Mouse (Mus musculus) limb, embryonic 13.5 days (tissue): ENCODE measurements around the gene Naga. TPM values are rescaled to one million over a fixed set of nuclear protein-coding genes. Genes with fewer than 3 reads are reported as not detected.

Source experiments
- ATAC-seq: fragments of 200-750 bp; cut with Nextera tagmentation; 2 replicates; pipeline ENCODE4 v1.8.0; 2017; ENCODE audit warnings: low read depth, moderate number of reproducible peaks, moderate TSS enrichment; ENCODE audit not compliant: low FRiP score
- H3K27ac ChIP-seq: fragments of 300-500 bp; sonication (generic); 2 replicates; pipeline ENCODE4 v1.5.1; 2015; ENCODE audit warnings: inconsistent platforms, mild to moderate bottlenecking, moderate library complexity
- H3K27me3 ChIP-seq: fragments of 300-500 bp; sonication (generic); 2 replicates; pipeline ENCODE4 v1.6.1; 2015; ENCODE audit warnings: mild to moderate bottlenecking, inconsistent platforms
- H3K36me3 ChIP-seq: fragments of 300-500 bp; sonication (generic); 2 replicates; pipeline ENCODE4 v1.6.1; 2015; ENCODE audit warnings: inconsistent platforms, mild to moderate bottlenecking, moderate library complexity
- H3K4me1 ChIP-seq: fragments of 300-500 bp; sonication (generic); 2 replicates; pipeline ENCODE4 v1.6.1; 2015; ENCODE audit warnings: inconsistent platforms
- H3K4me2 ChIP-seq: fragments of 300-500 bp; sonication (generic); replicated peaks from 2 replicates; pipeline ENCODE4 v1.6.1; 2015; ENCODE audit warnings: inconsistent platforms, mild to moderate bottlenecking, moderate library complexity
- H3K4me3 ChIP-seq: fragments of 300-500 bp; sonication (generic); 2 replicates; pipeline ENCODE4 v1.5.1; 2015; ENCODE audit warnings: moderate library complexity, mild to moderate bottlenecking, inconsistent platforms
- H3K9ac ChIP-seq: fragments of 300-500 bp; sonication (generic); 2 replicates; pipeline ENCODE4 v1.6.1; 2015; ENCODE audit warnings: mild to moderate bottlenecking, inconsistent platforms
- H3K9me3 ChIP-seq: fragments of 300-500 bp; sonication (generic); 2 replicates; pipeline ENCODE4 v1.6.1; 2016; ENCODE audit warnings: inconsistent platforms
- WGBS: fragments of 180-500 bp; shearing (Covaris S2); methylation state at CpG from one replicate; pipeline ENCODE4 v1.1.7; 2015; 5-methylcytosine and 5-hydroxymethylcytosine counted together
- polyA plus RNA-seq: library from polyadenylated mRNA; unstranded; fragments of >200 nt; fragmentation: Nextera tagmentation; extraction: Ambion mirVana; gene quantifications from 2 replicates; pipeline ENCODE4 v1.2.1, GENCODE M21; 2015

Gene Naga
- polyA plus RNA-seq, 1 experiment from 2014 or later, result 45.5 TPM

GRCm38 (mm10) chr15:82353078-82353744, 14.5 kb upstream of the Naga start:
- ATAC-seq, result no peak
- Histone ChIP-seq H3K9me3 (no peaks in the 10 kb centered on the region), H3K36me3 (peaks cover 32% of the 10 kb centered on the region), H3K4me3 (peak overlapping the region; percentile 94), H3K9ac (peak overlapping the region; percentile 97), H3K27ac (0 out of 2 replicates have a peak overlapping the region, but pooled peaks have one; percentile 52), H3K27me3 (no peaks in the 10 kb centered on the region), H3K4me1 (peaks cover 23% of the 10 kb centered on the region), H3K4me2 (peak overlapping the region; percentile 93)
- WGBS, result 30% methylated on average over 14 of the region's 14 CpGs

- Histone ChIP-seq H3K4me2 (no peak overlapping the region), H3K9ac (no peak overlapping the region), H3K36me3 (peaks cover 41% of the 10 kb centered on the region), H3K4me3 (no peak overlapping the region), H3K9me3 (no peaks in the 10 kb centered on the region), H3K4me1 (peaks cover 38% of the 10 kb centered on the region), H3K27me3 (no peaks in the 10 kb centered on the region), H3K27ac (no peak overlapping the region)
- ATAC-seq, result no peak
- 82% methylated on average over 3 of the region's 3 CpGs for WGBS
These were observed 12.8 kb upstream of the Naga start for GRCm38 (mm10) chr15:82351480-82351879.

GRCm38 (mm10) chr15:82350349-82350748, 11.6 kb upstream of the Naga start:
- no peak overlapping the region for H3K4me2 ChIP-seq
- H3K4me1 ChIP-seq, result peaks cover 39% of the 10 kb centered on the region
- H3K9ac ChIP-seq, result no peak overlapping the region
- peaks cover 41% of the 10 kb centered on the region for H3K36me3 ChIP-seq
- H3K4me3 ChIP-seq, result no peak overlapping the region
- no peaks in the 10 kb centered on the region for H3K9me3 ChIP-seq
- no peaks in the 10 kb centered on the region for H3K27me3 ChIP-seq
- whole genome bisulfite sequencing, result 85% methylated on average over 4 of the region's 4 CpGs
- no peak for ATAC-seq
- no peak overlapping the region for H3K27ac ChIP-seq

- Histone ChIP-seq H3K27ac (no peak overlapping the region), H3K4me2 (no peak overlapping the region), H3K9ac (no peak overlapping the region), H3K4me1 (peaks cover 35% of the 10 kb centered on the region), H3K36me3 (peaks cover 41% of the 10 kb centered on the region), H3K9me3 (no peaks in the 10 kb centered on the region), H3K27me3 (no peaks in the 10 kb centered on the region), H3K4me3 (no peak overlapping the region)
- no peak for ATAC-seq
- 86% methylated on average over 2 of the region's 2 CpGs for WGBS
These were observed 10.2 kb upstream of the Naga start for GRCm38 (mm10) chr15:82348999-82349341.

- Histone ChIP-seq H3K9ac (no peak overlapping the region), H3K4me2 (peak overlapping the region; percentile 89; the same call in 1 of the 2 replicates), H3K4me3 (no peak overlapping the region), H3K9me3 (no peaks in the 10 kb centered on the region), H3K27me3 (no peaks in the 10 kb centered on the region), H3K36me3 (peaks cover 41% of the 10 kb centered on the region), H3K27ac (no peak overlapping the region), H3K4me1 (peaks cover 34% of the 10 kb centered on the region)
- ATAC-seq, result no peak
- 91% methylated on average over 8 of the region's 8 CpGs for WGBS
These were observed 9.7 kb upstream of the Naga start for GRCm38 (mm10) chr15:82348258-82348998.

GRCm38 (mm10) chr15:82347852-82348251, 9.1 kb upstream of the Naga start:
- peak overlapping the region; percentile 89 for H3K4me2 ChIP-seq
- no peak overlapping the region for H3K27ac ChIP-seq
- no peaks in the 10 kb centered on the region for H3K27me3 ChIP-seq
- no peak overlapping the region for H3K9ac ChIP-seq
- no peaks in the 10 kb centered on the region for H3K9me3 ChIP-seq
- ATAC-seq, result no peak
- no peak overlapping the region for H3K4me3 ChIP-seq
- 92% methylated on average over 12 of the region's 12 CpGs for WGBS
- H3K36me3 ChIP-seq, result peaks cover 41% of the 10 kb centered on the region
- H3K4me1 ChIP-seq, result peaks cover 28% of the 10 kb centered on the region

- H3K27ac ChIP-seq, result no peak overlapping the region
- peaks cover 41% of the 10 kb centered on the region for H3K36me3 ChIP-seq
- peak overlapping the region; percentile 65 for H3K4me3 ChIP-seq
- peaks cover 27% of the 10 kb centered on the region for H3K4me1 ChIP-seq
- peak overlapping the region; percentile 68 for H3K9ac ChIP-seq
- H3K4me2 ChIP-seq, result peak overlapping the region; percentile 89
- ATAC-seq, result no peak
- H3K9me3 ChIP-seq, result no peaks in the 10 kb centered on the region
- WGBS, result 79% methylated on average over 4 of the region's 4 CpGs
- H3K27me3 ChIP-seq, result no peaks in the 10 kb centered on the region
These were observed 8.6 kb upstream of the Naga start for GRCm38 (mm10) chr15:82347303-82347676.

- no peaks in the 10 kb centered on the region for H3K9me3 ChIP-seq
- peak overlapping the region; percentile 89 for H3K4me2 ChIP-seq
- peak overlapping the region; percentile 65 for H3K4me3 ChIP-seq
- peak overlapping the region; percentile 68 for H3K9ac ChIP-seq
- no peaks in the 10 kb centered on the region for H3K27me3 ChIP-seq
- peaks cover 27% of the 10 kb centered on the region for H3K4me1 ChIP-seq
- peaks cover 41% of the 10 kb centered on the region for H3K36me3 ChIP-seq
- no peak for ATAC-seq
- 58% methylated on average over 14 of the region's 14 CpGs for WGBS
- peak overlapping the region; percentile 22; the same call in 1 of the 2 replicates for H3K27ac ChIP-seq
These were observed 8.0 kb upstream of the Naga start for GRCm38 (mm10) chr15:82346580-82347302.

- Histone ChIP-seq H3K4me1 (peaks cover 32% of the 10 kb centered on the region), H3K9me3 (no peaks in the 10 kb centered on the region), H3K4me2 (peak overlapping the region; percentile 89), H3K4me3 (peak overlapping the region; percentile 65), H3K9ac (peak overlapping the region; percentile 68), H3K36me3 (peaks cover 37% of the 10 kb centered on the region), H3K27ac (peak overlapping the region; percentile 81; the same call in 1 of the 2 replicates), H3K27me3 (no peaks in the 10 kb centered on the region)
- peak; percentile 98 for ATAC-seq
- under 1% methylated on average over 51 of the region's 51 CpGs for WGBS
These were observed 7.2 kb upstream of the Naga start for GRCm38 (mm10) chr15:82345820-82346470.

- no peak for ATAC-seq
- H3K9me3 ChIP-seq, result no peaks in the 10 kb centered on the region
- no peak overlapping the region for H3K9ac ChIP-seq
- H3K36me3 ChIP-seq, result peaks cover 27% of the 10 kb centered on the region
- no peak overlapping the region for H3K27ac ChIP-seq
- peaks cover 5% of the 10 kb centered on the region for H3K27me3 ChIP-seq
- H3K4me3 ChIP-seq, result no peak overlapping the region
- no peak overlapping the region for H3K4me2 ChIP-seq
- 89% methylated on average over 6 of the region's 6 CpGs for WGBS
- H3K4me1 ChIP-seq, result peaks cover 37% of the 10 kb centered on the region
These were observed 6.2 kb upstream of the Naga start for GRCm38 (mm10) chr15:82344971-82345370.

GRCm38 (mm10) chr15:82343368-82344287, 4.9 kb upstream of the Naga start:
- no peak for ATAC-seq
- peaks cover 13% of the 10 kb centered on the region for H3K36me3 ChIP-seq
- H3K9me3 ChIP-seq, result no peaks in the 10 kb centered on the region
- no peak overlapping the region for H3K9ac ChIP-seq
- no peak overlapping the region for H3K4me3 ChIP-seq
- H3K27ac ChIP-seq, result no peak overlapping the region
- H3K4me1 ChIP-seq, result peaks cover 37% of the 10 kb centered on the region
- H3K4me2 ChIP-seq, result no peak overlapping the region
- 88% methylated on average over 27 of the region's 27 CpGs for WGBS
- H3K27me3 ChIP-seq, result peaks cover 5% of the 10 kb centered on the region
